In genomic region chr2:19430746-19431145, GRCm38 (mm10) we compare ENCODE assay signal across 9 mouse cellular contexts. TPM values are rescaled to one million over a fixed set of nuclear protein-coding genes. Genes with fewer than 3 reads are reported as not detected.
DNase-seq lines count a peak whose midpoint lies in the region; ATAC-seq lines count a peak whose summit lies in the region.
"Had no signal": no experiment of that assay in that cellular context is flagged by ENCODE, and none has a peak within 500 bp of the region (broad histone marks: within the 10 kb centered on the region; RNA-seq: fewer than 3 reads in every experiment).

No protein-coding gene starts in this region.

- no peak for ATAC-seq in liver, embryonic 12.5 days
- ATAC-seq in liver, embryonic 11.5 days (replicated peaks; ENCODE audit: low FRiP score) = no peak
- ATAC-seq in embryonic facial prominence, embryonic 15.5 days (ENCODE audit: insufficient number of reproducible peaks, low FRiP score, low TSS enrichment, low read depth) = no peak
- ATAC-seq in intestine, embryonic 16.5 days = 0 out of 2 replicates have a peak, but pooled peaks have one; percentile 47

- H3K4me2 ChIP-seq in liver, embryonic 12.5 days = no peak overlapping the region; the same call in 1 of the 2 replicates
- no peak overlapping the region for H3K4me2 ChIP-seq in liver, embryonic 11.5 days
- 0 out of 2 replicates have a peak overlapping the region, but pooled peaks have one; percentile 23 for H3K4me2 ChIP-seq in embryonic facial prominence, embryonic 15.5 days (replicated peaks)
- H3K4me2 ChIP-seq in intestine, embryonic 16.5 days (ENCODE audit: low read depth, low read length) = no peak overlapping the region

- H3K4me1 ChIP-seq in liver, embryonic 12.5 days = no peaks in the 10 kb centered on the region
- no peaks in the 10 kb centered on the region for H3K4me1 ChIP-seq in liver, embryonic 11.5 days (replicated peaks; ENCODE audit: control insufficient read depth, insufficient read depth, low read length)
- H3K4me1 ChIP-seq in embryonic facial prominence, embryonic 15.5 days = peaks cover 14% of the 10 kb centered on the region
- no peaks in the 10 kb centered on the region for H3K4me1 ChIP-seq in intestine, embryonic 16.5 days (ENCODE audit: control insufficient read depth, insufficient read depth, low read length)

- H3K27ac ChIP-seq in liver, embryonic 12.5 days = no peak overlapping the region
- H3K27ac ChIP-seq in liver, embryonic 11.5 days (ENCODE audit: low read depth, low read length) = no peak overlapping the region
- no peak overlapping the region for H3K27ac ChIP-seq in embryonic facial prominence, embryonic 15.5 days (replicated peaks)
- no peak overlapping the region for H3K27ac ChIP-seq in intestine, embryonic 16.5 days (ENCODE audit: low read length)

- 2% methylated on average over 33 of the region's 33 CpGs for WGBS in liver, embryonic 12.5 days (ENCODE audit: insufficient replicate concordance)
- 1% methylated on average over 33 of the region's 33 CpGs for WGBS in liver, embryonic 11.5 days
- under 1% methylated on average over 33 of the region's 33 CpGs for WGBS in embryonic facial prominence, embryonic 15.5 days
- under 1% methylated on average over 33 of the region's 33 CpGs for WGBS in intestine, embryonic 16.5 days

- peak overlapping the region; percentile 11; the same call in 1 of the 2 replicates for H3K4me3 ChIP-seq in liver, embryonic 12.5 days
- H3K4me3 ChIP-seq in liver, embryonic 11.5 days (ENCODE audit: low read depth, low read length) = no peak overlapping the region
- H3K4me3 ChIP-seq in embryonic facial prominence, embryonic 15.5 days (replicated peaks) = 0 out of 2 replicates have a peak overlapping the region, but pooled peaks have one; percentile 12
- peak overlapping the region; percentile 22; the same call in 1 of the 2 replicates for H3K4me3 ChIP-seq in intestine, embryonic 16.5 days (ENCODE audit: low read length)
- H3K4me3 ChIP-seq: megakaryocyte, embryonic 14.5 days had no signal

- H3K36me3 ChIP-seq in liver, embryonic 12.5 days = no peaks in the 10 kb centered on the region
- H3K36me3 ChIP-seq in liver, embryonic 11.5 days (ENCODE audit: control insufficient read depth, insufficient read depth, low read length) = no peaks in the 10 kb centered on the region
- H3K36me3 ChIP-seq in embryonic facial prominence, embryonic 15.5 days = no peaks in the 10 kb centered on the region
- H3K36me3 ChIP-seq in intestine, embryonic 16.5 days (ENCODE audit: control insufficient read depth, insufficient read depth, low read length) = no peaks in the 10 kb centered on the region

- peaks cover 81% of the 10 kb centered on the region for H3K27me3 ChIP-seq in liver, embryonic 12.5 days (replicated peaks)
- peaks cover 64% of the 10 kb centered on the region for H3K27me3 ChIP-seq in liver, embryonic 11.5 days (replicated peaks; ENCODE audit: control insufficient read depth, insufficient read depth, low read length)
- H3K27me3 ChIP-seq in embryonic facial prominence, embryonic 15.5 days = peaks cover 83% of the 10 kb centered on the region
- H3K27me3 ChIP-seq in intestine, embryonic 16.5 days (replicated peaks; ENCODE audit: control insufficient read depth, insufficient read depth, low read length) = peaks cover 51% of the 10 kb centered on the region

- H3K9me3 ChIP-seq in liver, embryonic 12.5 days (replicated peaks) = no peaks in the 10 kb centered on the region
- no peaks in the 10 kb centered on the region for H3K9me3 ChIP-seq in liver, embryonic 11.5 days (ENCODE audit: control insufficient read depth, low read length)
- no peaks in the 10 kb centered on the region for H3K9me3 ChIP-seq in embryonic facial prominence, embryonic 15.5 days (replicated peaks)
- no peaks in the 10 kb centered on the region for H3K9me3 ChIP-seq in intestine, embryonic 16.5 days (ENCODE audit: control insufficient read depth, low read length)

- no peak overlapping the region for H3K9ac ChIP-seq in liver, embryonic 12.5 days
- H3K9ac ChIP-seq in liver, embryonic 11.5 days (ENCODE audit: low read depth, low read length) = no peak overlapping the region
- H3K9ac ChIP-seq in embryonic facial prominence, embryonic 15.5 days = no peak overlapping the region
- H3K9ac ChIP-seq in intestine, embryonic 16.5 days (ENCODE audit: low read depth, low read length) = no peak overlapping the region

- DNase-seq in liver, embryonic 11.5 days (ENCODE audit: low spot score) = no peak
- peak; percentile 72 for DNase-seq in retina, postnatal 1 day
- DNase-seq in adrenal gland, adult 8-10 months = no peak
- no peak for DNase-seq in yolk sac, embryonic 10.5 days (ENCODE audit: low spot score)

RNA-seq across cellular contexts. Expression of gene Ptf1a, which starts 14.7 kb away (rescaled TPM):
- polyA plus RNA-seq in liver, embryonic 12.5 days (2016; fragmentation: Nextera tagmentation; extraction: Ambion mirVana) = not detected in 2 replicates
- not detected in 2 replicates for polyA plus RNA-seq in liver, embryonic 11.5 days (2014; fragmentation: Nextera tagmentation; extraction: Ambion mirVana)
- not detected in 2 replicates for polyA plus RNA-seq in embryonic facial prominence, embryonic 15.5 days (2015; fragmentation: Nextera tagmentation; extraction: Ambion mirVana)
- 9.1 and 11.2 TPM in 2 replicates for polyA plus RNA-seq in intestine, embryonic 16.5 days (2015; fragmentation: Nextera tagmentation; extraction: Ambion mirVana)
- not detected for total RNA-seq in adrenal gland, adult 8-10 months (2022)
- polyA plus RNA-seq: small intestine, adult 2 months had no signal

RNA-seq across cellular contexts. Expression of gene Msrb2, which starts 59.5 kb away (rescaled TPM):
- 10.3 and 11.2 TPM in 2 replicates for polyA plus RNA-seq in liver, embryonic 12.5 days (2016; fragmentation: Nextera tagmentation; extraction: Ambion mirVana)
- 17.2 and 20.6 TPM in 2 replicates for polyA plus RNA-seq in liver, embryonic 11.5 days (2014; fragmentation: Nextera tagmentation; extraction: Ambion mirVana)
- polyA plus RNA-seq in embryonic facial prominence, embryonic 15.5 days (2015; fragmentation: Nextera tagmentation; extraction: Ambion mirVana) = 27.7 and 29.0 TPM in 2 replicates
- polyA plus RNA-seq in intestine, embryonic 16.5 days (2015; fragmentation: Nextera tagmentation; extraction: Ambion mirVana) = 21.4 and 22.1 TPM in 2 replicates
- 10 to 100 TPM; 29.5 to 33.6 (median 30.5) TPM for total RNA-seq in adrenal gland, adult 8-10 months (2022)
